Mouse (Mus musculus): ENCODE data around the gene Adck1. TPM values are rescaled to one million over a fixed set of nuclear protein-coding genes. Genes with fewer than 3 reads are reported as not detected.

Adck1 gene
- total and polyA plus RNA-seq, 2 experiments from 2014 or later: 22.1 to 30.3 TPM

GRCm38 (mm10) chr12:88457021-88457420 lies 96.7 kb downstream of the Adck1 start:
- Histone ChIP-seq H3K27ac (ENCODE audit: low read depth) (no peak overlapping the region), H3K9me3 (replicated peaks; ENCODE audit: control insufficient read depth, low read length) (no peaks in the 10 kb centered on the region), H3K4me2 (ENCODE audit: low read depth, low read length) (no peak overlapping the region), H3K4me3 (ENCODE audit: low read depth, low read length) (no peak overlapping the region), H3K9ac (replicated peaks; ENCODE audit: low read depth, low read length) (no peak overlapping the region), H3K4me1 (ENCODE audit: control insufficient read depth, insufficient read depth) (no peaks in the 10 kb centered on the region), H3K27me3 (ENCODE audit: control insufficient read depth, insufficient read depth, low read length) (no peaks in the 10 kb centered on the region), H3K36me3 (replicated peaks; ENCODE audit: control insufficient read depth, insufficient read depth, low read length) (peaks cover 12% of the 10 kb centered on the region)
- TF ChIP-seq EP300 (IDR thresholded peaks at IDR 0.05; ENCODE audit: low read depth): no peak
- no peak for TF ChIP-seq CTCF (IDR thresholded peaks at IDR 0.05; ENCODE audit: low read depth)
- ATAC-seq (ENCODE audit: insufficient read depth, low read depth): no peak
- no peak for DNase-seq (ENCODE audit: low spot score)
- WGBS: 92% methylated on average over 1 of the region's 1 CpGs

DNA sequence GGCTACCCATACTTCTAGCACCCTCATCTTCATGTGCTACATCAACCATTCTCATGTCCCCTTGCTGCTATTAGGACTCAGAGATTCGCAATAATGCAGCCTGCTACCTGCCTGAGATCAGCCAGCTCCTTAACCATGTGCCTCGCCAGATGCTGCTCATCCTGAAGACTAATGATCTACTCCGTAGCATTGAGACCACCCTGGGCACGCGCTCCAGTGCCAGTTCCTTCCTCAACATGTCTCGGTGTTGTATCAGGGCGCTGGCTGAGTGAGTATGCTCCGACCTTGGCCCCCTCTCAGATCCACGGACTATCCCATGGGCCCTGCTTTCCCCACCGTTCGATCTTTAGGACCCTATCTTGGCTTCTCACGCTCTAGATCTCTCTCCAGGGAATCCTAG lies 98.6 kb downstream of the Adck1 start:
- H3K9ac ChIP-seq (replicated peaks; ENCODE audit: low read depth, low read length): no peak overlapping the region
- no peaks in the 10 kb centered on the region for H3K27me3 ChIP-seq (ENCODE audit: control insufficient read depth, insufficient read depth, low read length)
- 95% methylated on average over 12 of the region's 12 CpGs for WGBS

DNA sequence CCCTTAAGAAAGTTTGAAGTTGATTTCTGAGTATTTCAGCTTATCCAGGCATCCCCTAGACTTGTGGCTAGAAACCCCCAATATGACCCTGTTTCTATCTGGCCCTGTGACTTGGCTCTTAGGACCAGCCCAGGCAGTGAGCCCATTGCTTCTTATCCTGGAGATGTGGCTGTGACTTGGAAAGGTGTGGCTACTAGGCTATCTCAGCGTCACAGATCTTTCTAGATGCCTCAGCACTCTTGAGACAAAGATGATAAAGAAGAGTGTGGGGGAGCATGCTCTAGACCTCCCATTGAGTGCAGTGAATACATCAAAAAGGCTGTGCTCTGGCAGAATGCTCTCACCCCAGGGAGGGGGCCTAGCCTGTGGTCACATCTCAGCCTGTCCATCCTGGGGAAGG lies 99.1 kb downstream of the Adck1 start:
- no peaks in the 10 kb centered on the region for H3K27me3 ChIP-seq (ENCODE audit: control insufficient read depth, insufficient read depth, low read length)
- ATAC-seq (ENCODE audit: insufficient read depth, low read depth) (no peak), DNase-seq (ENCODE audit: low spot score) (no peak)
- peaks cover 12% of the 10 kb centered on the region for H3K36me3 ChIP-seq (replicated peaks; ENCODE audit: control insufficient read depth, insufficient read depth, low read length)
- H3K4me2 ChIP-seq (ENCODE audit: low read depth, low read length): no peak overlapping the region
- TF ChIP-seq EP300 (IDR thresholded peaks at IDR 0.05; ENCODE audit: low read depth) (no peak), CTCF (IDR thresholded peaks at IDR 0.05; ENCODE audit: low read depth) (no peak)
- H3K9ac ChIP-seq (replicated peaks; ENCODE audit: low read depth, low read length): no peak overlapping the region
- WGBS: 81% methylated on average over 1 of the region's 1 CpGs
- H3K9me3 ChIP-seq (replicated peaks; ENCODE audit: control insufficient read depth, low read length): no peaks in the 10 kb centered on the region
- no peak overlapping the region for H3K4me3 ChIP-seq (ENCODE audit: low read depth, low read length)
- H3K4me1 ChIP-seq (ENCODE audit: control insufficient read depth, insufficient read depth): no peaks in the 10 kb centered on the region
- H3K27ac ChIP-seq (ENCODE audit: low read depth): no peak overlapping the region

More for the DNA sequence above, 98.6 kb downstream of the Adck1 start:
- no peaks in the 10 kb centered on the region for H3K9me3 ChIP-seq (replicated peaks; ENCODE audit: control insufficient read depth, low read length)
- H3K27ac ChIP-seq (ENCODE audit: low read depth): no peak overlapping the region
- ATAC-seq (ENCODE audit: insufficient read depth, low read depth): no peak
- DNase-seq (ENCODE audit: low spot score): no peak
- no peak for TF ChIP-seq CTCF (IDR thresholded peaks at IDR 0.05; ENCODE audit: low read depth)
- TF ChIP-seq EP300 (IDR thresholded peaks at IDR 0.05; ENCODE audit: low read depth): no peak
- no peaks in the 10 kb centered on the region for H3K4me1 ChIP-seq (ENCODE audit: control insufficient read depth, insufficient read depth)
- H3K4me3 ChIP-seq (ENCODE audit: low read depth, low read length): no peak overlapping the region
- peaks cover 12% of the 10 kb centered on the region for H3K36me3 ChIP-seq (replicated peaks; ENCODE audit: control insufficient read depth, insufficient read depth, low read length)
- no peak overlapping the region for H3K4me2 ChIP-seq (ENCODE audit: low read depth, low read length)

DNA sequence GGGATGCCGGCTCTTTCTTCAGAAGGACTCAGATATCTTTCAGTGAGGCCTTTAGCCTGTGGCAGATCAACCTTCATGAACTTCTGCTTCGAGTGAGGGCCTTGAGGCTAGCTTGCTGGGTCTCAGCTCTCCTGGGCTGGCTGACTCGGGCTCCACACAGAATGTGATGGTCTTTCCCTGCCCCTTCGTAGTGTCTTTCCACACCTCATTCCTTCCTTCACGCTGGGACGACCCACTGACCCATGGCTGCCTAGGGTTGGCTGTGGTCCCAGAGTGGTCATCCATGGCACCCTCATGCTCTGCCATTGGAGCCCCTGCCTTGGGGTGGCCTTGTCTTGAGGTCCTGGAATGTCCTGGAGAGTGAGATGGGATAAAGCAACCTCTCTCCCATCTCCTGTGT lies 100.7 kb downstream of the Adck1 start:
- no peak for ATAC-seq (ENCODE audit: insufficient read depth, low read depth)
- Histone ChIP-seq H3K4me3 (ENCODE audit: low read depth, low read length) (no peak overlapping the region), H3K36me3 (replicated peaks; ENCODE audit: control insufficient read depth, insufficient read depth, low read length) (peaks cover 12% of the 10 kb centered on the region), H3K9ac (replicated peaks; ENCODE audit: low read depth, low read length) (no peak overlapping the region), H3K27me3 (ENCODE audit: control insufficient read depth, insufficient read depth, low read length) (no peaks in the 10 kb centered on the region), H3K4me2 (ENCODE audit: low read depth, low read length) (no peak overlapping the region), H3K9me3 (replicated peaks; ENCODE audit: control insufficient read depth, low read length) (no peaks in the 10 kb centered on the region), H3K27ac (ENCODE audit: low read depth) (no peak overlapping the region), H3K4me1 (ENCODE audit: control insufficient read depth, insufficient read depth) (no peaks in the 10 kb centered on the region)
- 88% methylated on average over 6 of the region's 6 CpGs for WGBS
- DNase-seq (ENCODE audit: low spot score): no peak
- TF ChIP-seq CTCF (IDR thresholded peaks at IDR 0.05; ENCODE audit: low read depth): no peak
- TF ChIP-seq EP300 (IDR thresholded peaks at IDR 0.05; ENCODE audit: low read depth): no peak

DNA sequence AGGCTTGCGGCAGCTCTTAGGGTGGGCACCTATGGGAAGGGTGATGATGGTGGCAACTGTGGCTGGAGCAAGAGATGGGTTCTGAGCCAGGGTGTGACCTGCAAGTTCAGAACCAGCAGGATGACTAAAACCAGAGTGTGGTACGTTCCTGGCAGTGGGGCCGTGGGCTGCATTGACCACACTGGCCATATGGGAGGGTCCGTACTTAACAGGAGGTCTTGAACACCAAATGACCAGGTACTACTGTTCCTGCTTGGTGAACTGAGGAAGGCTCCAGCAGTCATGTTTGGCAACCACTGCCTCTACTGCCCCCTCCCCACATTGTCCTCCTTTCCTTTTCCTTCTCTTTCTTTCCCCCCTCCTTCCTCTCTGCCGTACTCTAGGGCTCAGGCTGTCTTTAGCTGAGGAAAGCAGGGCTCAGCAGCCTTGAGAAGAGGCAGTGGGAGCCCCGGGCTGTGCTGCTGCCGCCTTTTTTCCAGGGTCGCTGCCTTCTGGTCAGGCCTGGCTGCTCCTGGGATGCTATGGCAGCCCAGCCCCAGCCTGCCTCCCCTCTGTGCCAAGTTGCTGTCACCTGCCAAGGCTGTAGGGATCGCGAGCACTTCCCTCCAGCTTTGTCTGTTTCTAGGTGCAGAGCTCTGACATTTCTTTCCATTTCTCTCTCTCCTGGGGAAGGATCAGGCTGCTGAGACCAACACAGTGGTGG lies 103.4 kb downstream of the Adck1 start:
- Histone ChIP-seq H3K9me3 (replicated peaks; ENCODE audit: control insufficient read depth, low read length) (no peaks in the 10 kb centered on the region), H3K9ac (replicated peaks; ENCODE audit: low read depth, low read length) (no peak overlapping the region), H3K27me3 (ENCODE audit: control insufficient read depth, insufficient read depth, low read length) (no peaks in the 10 kb centered on the region), H3K27ac (ENCODE audit: low read depth) (no peak overlapping the region), H3K36me3 (replicated peaks; ENCODE audit: control insufficient read depth, insufficient read depth, low read length) (peaks cover 12% of the 10 kb centered on the region), H3K4me1 (ENCODE audit: control insufficient read depth, insufficient read depth) (no peaks in the 10 kb centered on the region), H3K4me3 (ENCODE audit: low read depth, low read length) (no peak overlapping the region), H3K4me2 (ENCODE audit: low read depth, low read length) (no peak overlapping the region)
- ATAC-seq (ENCODE audit: insufficient read depth, low read depth) (no peak), DNase-seq (ENCODE audit: low spot score) (no peak)
- WGBS: 70% methylated on average over 10 of the region's 10 CpGs
- TF ChIP-seq CTCF (IDR thresholded peaks at IDR 0.05; ENCODE audit: low read depth) (no peak), EP300 (IDR thresholded peaks at IDR 0.05; ENCODE audit: low read depth) (no peak)

DNA sequence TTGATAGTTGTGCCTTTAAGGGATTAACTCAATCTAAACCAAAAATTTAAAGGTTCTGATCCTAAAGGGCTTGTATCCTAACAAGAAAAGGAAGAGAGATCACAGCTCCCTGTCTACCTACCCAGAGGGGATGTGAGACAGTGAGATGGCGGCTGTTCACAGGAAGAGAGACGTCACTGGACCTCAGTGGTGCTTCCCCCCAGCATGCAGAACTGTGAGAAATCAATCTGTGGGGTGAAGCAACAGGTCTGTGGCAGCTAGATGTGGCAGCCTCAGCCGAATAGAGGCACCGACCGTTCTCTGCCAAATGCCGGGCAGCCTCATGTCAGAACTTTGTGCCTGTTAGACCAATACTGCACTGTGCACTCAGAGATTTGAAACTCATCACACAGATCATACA lies 106.4 kb downstream of the Adck1 start:
- no peak overlapping the region for H3K4me3 ChIP-seq (ENCODE audit: low read depth, low read length)
- DNase-seq (ENCODE audit: low spot score) (no peak), ATAC-seq (ENCODE audit: insufficient read depth, low read depth) (no peak)
- no peak overlapping the region for H3K4me2 ChIP-seq (ENCODE audit: low read depth, low read length)
- WGBS: 88% methylated on average over 6 of the region's 6 CpGs
- no peaks in the 10 kb centered on the region for H3K9me3 ChIP-seq (replicated peaks; ENCODE audit: control insufficient read depth, low read length)
- H3K27ac ChIP-seq (ENCODE audit: low read depth): no peak overlapping the region
- no peak for TF ChIP-seq EP300 (IDR thresholded peaks at IDR 0.05; ENCODE audit: low read depth)
- TF ChIP-seq CTCF (IDR thresholded peaks at IDR 0.05; ENCODE audit: low read depth): no peak
- no peaks in the 10 kb centered on the region; the same call in 1 of the 2 replicates for H3K36me3 ChIP-seq (replicated peaks; ENCODE audit: control insufficient read depth, insufficient read depth, low read length)
- H3K9ac ChIP-seq (replicated peaks; ENCODE audit: low read depth, low read length): no peak overlapping the region
- H3K27me3 ChIP-seq (ENCODE audit: control insufficient read depth, insufficient read depth, low read length): no peaks in the 10 kb centered on the region
- no peaks in the 10 kb centered on the region for H3K4me1 ChIP-seq (ENCODE audit: control insufficient read depth, insufficient read depth)
